Mouse (Mus musculus): ENCODE data around the gene Lbhd2.
A peak's percentile ranks its signal among the peaks of the same experiment; 100 is the strongest.

Gene Lbhd2

GRCm38 (mm10) chr12:111406622-111407021, at the start of gene Lbhd2:
Gene Lbhd2, plus strand, starts transcription at chr12:111406809.
- DNase-seq = no peak

DNA sequence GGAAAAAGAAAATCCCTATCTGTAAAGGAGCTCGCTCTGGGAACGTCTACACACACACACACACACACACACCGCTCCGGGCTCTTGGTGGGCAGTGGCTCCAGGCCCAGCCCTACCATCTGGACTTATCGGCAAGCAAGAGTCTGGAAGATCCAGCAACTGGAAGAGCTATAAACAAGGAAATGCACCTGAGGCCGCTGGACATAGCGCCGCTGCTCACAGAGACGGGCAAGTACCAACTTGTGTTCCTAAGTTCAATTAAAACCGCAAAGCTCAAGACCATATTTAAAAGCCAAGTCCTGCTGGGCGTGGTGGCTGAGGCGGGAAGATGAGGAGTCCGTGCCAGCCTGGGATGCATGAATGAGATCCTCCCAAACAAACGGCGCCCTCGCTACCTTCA, 45.9 kb upstream of the Lbhd2 start:
- no peak for DNase-seq

DNA sequence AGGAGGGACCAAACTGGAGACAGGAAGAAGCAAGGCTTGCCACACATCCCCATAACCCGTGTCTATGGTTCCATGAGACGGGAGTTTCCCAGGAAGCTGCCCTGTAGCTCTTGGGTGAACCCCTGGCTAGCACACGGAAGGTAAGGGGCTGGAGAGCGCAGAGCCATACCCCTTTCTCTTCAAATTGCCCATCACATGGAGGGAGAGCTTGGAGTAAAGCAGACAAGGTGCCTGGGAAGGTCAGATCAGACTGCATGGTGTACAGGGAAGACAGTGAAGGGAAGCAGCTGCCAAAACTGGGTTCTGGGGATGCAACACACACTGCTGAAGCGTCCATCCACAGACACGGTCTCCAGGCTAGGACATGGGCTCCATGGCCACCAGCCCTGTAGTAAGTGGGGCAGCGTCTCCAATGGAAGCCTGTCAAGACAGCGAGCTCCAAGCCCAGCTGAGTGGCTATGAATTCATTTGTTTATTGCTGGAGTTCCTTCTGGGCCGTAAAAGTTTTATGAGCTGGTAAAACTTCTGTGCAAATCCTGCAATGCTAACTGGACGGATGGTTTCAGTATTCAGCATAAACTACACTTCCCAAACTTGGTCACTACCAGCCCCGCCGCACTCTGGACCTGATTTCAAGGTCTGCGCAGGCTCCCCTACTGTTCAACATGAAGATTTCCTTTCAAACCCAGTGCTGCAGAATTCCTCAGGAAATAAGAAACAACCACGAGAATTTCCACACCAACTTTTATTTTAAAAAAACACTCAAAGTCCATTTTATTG, 45.1 kb upstream of the Lbhd2 start:
- peak; percentile 58 to 66 for DNase-seq

DNA sequence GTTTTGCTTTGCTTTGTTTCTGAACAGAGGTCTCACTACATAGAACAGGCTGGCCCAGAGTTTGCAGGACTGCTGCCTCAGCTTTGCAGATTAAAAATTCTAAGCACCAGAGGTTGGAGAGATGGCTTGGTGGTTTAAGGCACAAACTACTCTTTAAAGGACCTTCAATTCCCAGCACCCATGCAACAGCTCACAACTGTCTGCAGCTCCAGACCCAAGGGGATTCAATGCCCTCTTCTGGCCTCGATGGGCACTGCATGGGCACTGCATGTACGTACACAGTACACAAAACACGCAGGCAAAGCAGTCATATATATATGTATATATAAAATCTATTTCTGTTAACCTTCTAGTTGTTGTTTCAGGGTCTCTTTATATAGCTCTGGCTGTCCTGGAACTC, 42.4 kb upstream of the Lbhd2 start:
- DNase-seq = no peak

DNA sequence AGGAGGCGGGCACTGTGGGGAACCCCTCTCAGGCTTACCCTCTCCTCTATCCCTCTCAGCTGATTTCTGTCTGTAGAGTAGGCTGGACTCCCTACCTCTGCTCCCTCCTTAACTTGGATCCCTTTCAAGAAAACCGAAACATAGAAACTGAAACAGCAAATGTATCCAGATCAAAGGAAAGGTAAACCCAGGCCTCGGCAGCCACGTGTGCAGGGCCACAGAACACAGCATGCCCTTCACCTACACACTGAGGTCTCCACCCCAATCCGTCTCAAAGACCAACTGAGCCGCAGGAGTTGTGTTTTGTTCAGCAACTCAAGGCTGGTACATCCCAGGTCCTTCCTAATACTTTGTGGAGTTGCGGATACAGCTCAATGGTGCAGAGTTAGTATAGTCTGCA, 39.5 kb upstream of the Lbhd2 start:
- no peak for DNase-seq

GRCm38 (mm10) chr12:111370249-111370648, 36.4 kb upstream of the Lbhd2 start:
- no peak for DNase-seq

- DNase-seq = no peak
Measured at GRCm38 (mm10) chr12:111371905-111372304, 34.7 kb upstream of the Lbhd2 start.

- no peak for DNase-seq
Measured at GRCm38 (mm10) chr12:111373411-111373810, 33.2 kb upstream of the Lbhd2 start.

DNA sequence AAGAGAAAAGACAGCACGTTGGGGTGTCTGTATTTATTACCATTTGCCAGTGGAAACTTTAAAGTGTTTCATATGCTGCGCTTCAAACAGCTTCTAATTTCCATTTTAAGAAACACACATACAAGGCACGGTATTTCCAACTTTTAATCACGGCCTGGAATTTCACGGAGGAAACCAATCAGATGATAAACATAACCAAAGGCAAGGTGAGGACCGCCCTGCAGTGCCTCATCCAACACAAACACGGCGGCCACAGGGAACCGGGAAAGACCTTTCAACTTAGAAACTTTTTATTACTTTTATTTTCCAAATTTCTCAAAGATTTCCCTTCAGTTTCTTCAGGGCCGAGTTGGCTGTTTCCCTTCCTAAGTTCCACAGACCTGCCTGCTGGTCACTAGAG, 31.9 kb upstream of the Lbhd2 start:
- DNase-seq = no peak

DNA sequence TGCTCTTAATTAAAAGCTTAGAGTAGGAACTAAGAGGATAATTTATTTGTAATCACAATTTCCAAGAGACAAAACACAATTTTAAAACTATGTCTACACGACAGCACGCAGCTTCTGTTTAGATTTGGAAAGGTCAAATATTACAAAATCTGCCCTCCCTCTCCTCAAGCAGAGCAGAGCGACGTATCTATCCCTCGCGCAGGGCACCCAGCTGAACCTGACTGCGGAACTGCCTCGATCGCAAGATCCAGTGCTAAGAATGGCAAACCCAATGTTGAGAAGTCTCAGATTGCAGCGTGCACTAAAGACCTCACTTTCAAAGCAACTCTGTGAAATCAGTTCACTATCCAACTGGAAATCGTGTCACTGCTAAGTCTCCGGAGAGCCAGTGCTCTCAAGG, 31.1 kb upstream of the Lbhd2 start:
- DNase-seq = no peak

- no peak for DNase-seq
Measured at GRCm38 (mm10) chr12:111376053-111376452, 30.6 kb upstream of the Lbhd2 start.

GRCm38 (mm10) chr12:111376826-111377331, 29.7 kb upstream of the Lbhd2 start:
- DNase-seq = peak; percentile 56 to 63

DNA sequence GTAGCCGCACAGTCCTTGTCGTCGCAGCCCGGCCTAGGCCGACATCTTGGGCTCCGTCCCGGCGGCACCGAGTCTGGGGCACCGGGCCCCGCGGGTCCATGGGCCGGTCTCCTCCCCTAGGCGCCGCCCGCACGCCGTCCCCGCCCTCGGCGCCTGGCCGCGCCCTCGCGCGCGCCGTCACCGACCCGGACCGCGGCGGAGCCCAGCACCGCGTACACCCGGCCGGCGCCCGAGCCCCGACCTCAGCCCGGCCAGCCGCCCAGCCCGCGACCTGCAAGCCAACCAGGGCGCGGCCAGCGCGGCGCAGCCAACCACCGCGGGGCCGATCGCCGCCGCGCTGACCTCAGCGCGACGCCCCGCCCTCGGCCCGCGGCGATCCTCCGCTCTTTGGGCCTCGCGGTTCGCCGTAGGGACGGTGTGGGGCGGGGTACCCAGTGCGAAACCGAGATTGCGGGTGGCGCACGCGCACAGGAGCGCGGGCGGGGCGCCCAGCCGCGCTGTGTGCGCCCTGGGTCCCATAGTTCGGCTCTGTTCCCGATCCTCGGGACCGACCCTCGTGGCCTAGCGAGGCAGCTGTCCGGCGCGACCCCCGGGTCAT, 29.1 kb upstream of the Lbhd2 start, which contains the start of gene Cdc42bpb:
Gene Cdc42bpb (minus strand): TSS at position 343 of the 598 bp plus-strand sequence.
- peak; percentile 94 to 95 for DNase-seq

GRCm38 (mm10) chr12:111377986-111378490, 28.6 kb upstream of the Lbhd2 start:
- DNase-seq = peak; percentile 43 to 45

DNA sequence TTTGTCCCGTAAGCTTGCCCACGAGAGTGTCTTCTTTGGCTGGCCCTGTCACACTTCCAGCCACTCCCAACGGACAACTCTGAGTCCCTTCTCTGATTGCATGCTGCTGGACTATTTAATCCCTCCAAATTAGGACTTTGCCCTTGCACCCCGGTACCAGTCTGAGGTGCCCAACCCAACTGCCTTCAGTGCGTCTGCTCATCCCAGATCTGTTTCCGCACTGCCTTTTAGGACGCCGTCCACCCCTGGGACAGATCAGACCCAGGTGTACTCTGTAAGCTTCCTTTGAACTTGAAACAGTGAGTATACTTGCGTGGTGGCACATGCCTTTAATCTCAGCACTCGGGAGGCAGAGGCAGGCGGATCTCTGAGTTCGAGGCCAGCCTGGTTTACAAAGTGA, 27.8 kb upstream of the Lbhd2 start:
- no peak for DNase-seq

DNA sequence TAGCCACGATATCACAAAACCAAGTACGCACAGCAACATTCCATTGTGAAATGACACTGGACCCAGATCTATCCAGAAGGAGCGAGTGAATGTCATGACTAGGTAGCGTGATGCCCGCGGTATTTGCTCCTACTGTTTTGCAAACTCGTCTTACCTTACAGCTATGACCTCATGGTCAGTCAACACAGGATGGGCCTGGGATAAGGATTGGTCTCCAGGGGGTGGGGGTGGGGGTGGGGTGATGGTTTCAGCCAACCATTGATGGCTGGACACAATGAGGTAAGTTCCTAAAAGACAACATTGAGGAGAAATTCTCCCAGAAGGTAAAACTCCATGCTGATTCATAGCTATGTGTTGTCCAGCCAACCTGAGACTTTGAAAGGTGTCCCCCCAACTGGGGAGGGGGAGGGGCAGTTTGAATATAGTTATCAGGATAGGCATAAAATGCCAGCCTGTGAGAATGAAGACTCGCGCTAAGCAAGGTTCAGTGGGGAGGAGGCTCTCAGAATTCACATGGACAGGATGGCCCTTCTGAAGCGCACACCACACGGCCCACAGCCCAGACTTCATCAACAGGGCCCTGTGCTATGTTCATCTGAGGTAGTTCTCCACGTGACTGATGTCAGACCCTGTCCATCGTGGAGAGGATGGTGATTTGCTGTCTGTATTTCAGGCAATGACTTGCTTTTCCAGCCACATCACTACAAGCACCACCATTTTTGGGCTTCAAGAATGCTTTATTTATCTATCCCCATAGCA, 20.5 kb upstream of the Lbhd2 start:
- DNase-seq = no peak

DNA sequence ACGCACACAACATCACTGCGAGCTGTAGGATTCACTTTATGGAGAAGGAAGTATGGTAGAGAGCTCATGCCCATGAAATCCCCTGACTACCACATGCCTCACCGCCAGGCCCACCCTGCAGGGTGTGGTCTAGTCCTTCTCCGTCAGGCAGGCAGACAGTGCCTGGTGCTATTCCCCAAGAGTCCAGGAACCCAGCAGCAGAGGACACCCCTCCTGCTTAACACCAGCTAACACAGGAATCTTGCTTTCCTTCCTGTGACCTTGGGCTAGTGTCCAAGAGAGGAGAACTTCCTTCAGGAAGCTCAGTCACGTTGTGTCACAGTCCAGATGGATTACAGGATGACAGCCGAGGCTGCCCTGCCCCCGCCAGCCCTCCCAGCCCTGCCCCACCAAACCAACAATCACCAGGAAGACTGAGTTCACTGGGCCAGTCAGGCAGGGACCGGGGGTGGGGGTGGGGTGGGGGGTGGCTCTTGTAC, 19.9 kb upstream of the Lbhd2 start:
- peak; percentile 54 to 77 for DNase-seq

DNA sequence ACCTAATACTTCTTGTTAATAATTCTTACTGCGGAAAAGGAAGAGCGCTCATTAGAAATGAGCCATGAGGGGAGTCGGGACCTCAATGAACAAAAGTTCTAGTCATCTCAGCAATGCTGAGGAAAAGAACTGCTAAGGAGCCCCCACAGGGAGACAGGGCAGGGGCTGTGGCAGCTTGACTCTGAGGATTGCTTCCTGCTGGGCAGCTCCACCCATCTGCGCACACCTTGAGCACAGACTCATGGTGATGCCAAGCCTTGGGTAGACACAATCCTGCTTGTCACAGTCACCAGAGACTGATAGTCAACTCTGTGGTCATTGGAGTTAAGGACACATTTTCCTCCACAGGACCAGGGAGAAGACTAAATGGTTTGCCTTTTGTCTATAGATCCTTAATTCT, 19.5 kb upstream of the Lbhd2 start:
- DNase-seq = no peak

GRCm38 (mm10) chr12:111394008-111394407, 12.6 kb upstream of the Lbhd2 start:
- no peak for DNase-seq

- DNase-seq = no peak
Measured at GRCm38 (mm10) chr12:111396997-111397396, 9.6 kb upstream of the Lbhd2 start.

GRCm38 (mm10) chr12:111401454-111402184, 5.0 kb upstream of the Lbhd2 start:
- peak; percentile 67 to 81 for DNase-seq

DNA sequence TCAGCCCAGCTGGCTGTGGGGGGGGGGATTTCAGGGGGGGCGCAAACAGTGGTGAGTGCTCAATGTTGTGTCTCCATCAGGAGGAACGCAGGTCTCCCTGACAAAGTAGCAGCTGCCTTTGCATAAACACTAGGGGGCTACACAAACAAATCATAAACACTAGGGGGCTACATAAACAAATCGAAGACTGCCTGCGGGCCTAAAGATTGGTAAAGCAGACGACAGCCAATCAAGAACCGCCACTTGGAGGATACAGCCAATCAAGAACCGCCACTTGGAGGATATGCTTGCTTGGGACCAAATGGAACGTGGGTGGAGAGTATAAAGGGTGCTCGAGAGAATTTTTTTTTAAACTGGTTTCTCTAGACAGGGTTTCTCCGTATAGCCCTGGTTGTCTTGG, 1.7 kb upstream of the Lbhd2 start:
- DNase-seq = no peak

Data from kidney, adult 8-10 months (tissue).